Mouse (Mus musculus): ENCODE data around the gene Slc24a1. TPM values are rescaled to one million over a fixed set of nuclear protein-coding genes. Genes with fewer than 3 reads are reported as not detected.

The Slc24a1 gene
- polyA plus RNA-seq, 1 experiment from 2014 or later, result 0.05 TPM

DNA sequence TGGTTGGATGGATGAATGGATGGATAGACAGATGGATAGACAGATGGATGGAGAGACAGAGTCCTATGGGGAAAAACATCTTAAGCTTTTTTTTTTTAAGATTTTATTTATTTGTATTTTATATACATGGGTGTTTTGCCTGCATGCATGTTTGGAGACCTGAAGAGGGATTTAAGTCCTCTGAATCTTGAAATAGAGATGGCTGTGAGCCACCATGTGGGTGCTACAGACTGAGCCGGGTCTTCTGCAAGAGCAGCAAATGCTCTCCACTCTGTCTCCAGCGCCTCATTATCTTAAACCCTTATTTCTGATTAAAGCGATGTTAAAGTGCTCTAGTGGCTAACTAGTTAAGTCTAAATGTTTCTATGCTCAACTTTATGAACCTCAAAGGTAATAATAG, 44.0 kb downstream of the Slc24a1 start:
- H3K36me3 ChIP-seq, result peaks cover 48% of the 10 kb centered on the region
- H3K4me1 ChIP-seq, result 0 out of 2 replicates have a peak, but pooled peaks cover 3% of the 10 kb centered on the region
- no peak overlapping the region for H3K4me2 ChIP-seq
- H3K4me3 ChIP-seq, result no peak overlapping the region
- 73% methylated on average over 3 of the region's 3 CpGs for WGBS
- no peaks in the 10 kb centered on the region for H3K27me3 ChIP-seq (replicated peaks)
- H3K9me3 ChIP-seq, result no peaks in the 10 kb centered on the region
- H3K9ac ChIP-seq, result no peak overlapping the region
- no peak overlapping the region for H3K27ac ChIP-seq (replicated peaks)
- ATAC-seq (ENCODE audit: extremely low read depth, insufficient number of reproducible peaks, low FRiP score, low TSS enrichment), result no peak

DNA sequence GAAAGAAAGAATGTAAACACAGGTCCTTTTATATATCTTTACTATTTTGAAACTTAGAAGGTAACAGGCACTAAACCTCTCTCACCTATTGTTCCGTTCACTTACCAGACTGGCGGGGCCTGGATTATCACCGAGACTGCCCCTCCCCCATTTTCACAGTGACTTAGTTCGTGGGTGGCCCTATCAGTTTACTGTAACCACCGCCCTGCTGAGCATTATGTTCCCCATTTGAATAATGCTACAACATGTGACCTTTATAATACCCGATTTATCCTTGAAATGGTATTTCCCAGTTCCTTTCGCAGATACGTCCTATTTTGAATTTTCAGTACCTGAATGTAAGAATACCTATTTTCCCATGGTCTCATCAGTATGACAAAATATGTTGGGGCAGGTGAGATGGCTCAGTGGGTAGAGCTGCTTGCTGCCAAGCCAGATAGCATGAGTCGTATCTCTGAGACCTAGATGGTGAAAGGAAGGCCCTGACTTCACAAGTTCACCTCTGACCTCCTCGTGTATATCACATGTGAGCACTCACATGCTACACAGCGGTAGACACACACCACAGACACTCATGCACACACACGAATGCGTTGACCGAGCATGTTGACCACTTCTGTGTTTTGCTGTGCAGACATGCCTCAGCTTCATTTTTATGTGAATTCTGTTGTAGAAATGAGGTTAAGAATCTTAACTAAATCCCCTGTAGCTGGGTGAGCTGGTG, 46.3 kb downstream of the Slc24a1 start:
- no peaks in the 10 kb centered on the region for H3K9me3 ChIP-seq
- H3K36me3 ChIP-seq, result peaks cover 32% of the 10 kb centered on the region
- no peak overlapping the region for H3K27ac ChIP-seq (replicated peaks)
- no peak overlapping the region for H3K4me3 ChIP-seq
- no peak for ATAC-seq (ENCODE audit: extremely low read depth, insufficient number of reproducible peaks, low FRiP score, low TSS enrichment)
- H3K4me2 ChIP-seq, result no peak overlapping the region
- 83% methylated on average over 14 of the region's 14 CpGs for WGBS
- H3K4me1 ChIP-seq, result 0 out of 2 replicates have a peak, but pooled peaks cover 3% of the 10 kb centered on the region
- H3K27me3 ChIP-seq (replicated peaks), result no peaks in the 10 kb centered on the region
- no peak overlapping the region for H3K9ac ChIP-seq

- Histone ChIP-seq H3K4me2 (no peak overlapping the region), H3K9ac (no peak overlapping the region), H3K4me1 (0 out of 2 replicates have a peak, but pooled peaks cover 3% of the 10 kb centered on the region), H3K27me3 (replicated peaks) (no peaks in the 10 kb centered on the region), H3K9me3 (no peaks in the 10 kb centered on the region), H3K4me3 (no peak overlapping the region), H3K27ac (replicated peaks) (no peak overlapping the region), H3K36me3 (peaks cover 25% of the 10 kb centered on the region)
- 60% methylated on average over 3 of the region's 3 CpGs for WGBS
- ATAC-seq (ENCODE audit: extremely low read depth, insufficient number of reproducible peaks, low FRiP score, low TSS enrichment), result no peak
Observed at GRCm38 (mm10) chr9:64903386-64903785, 48.0 kb downstream of the Slc24a1 start.

DNA sequence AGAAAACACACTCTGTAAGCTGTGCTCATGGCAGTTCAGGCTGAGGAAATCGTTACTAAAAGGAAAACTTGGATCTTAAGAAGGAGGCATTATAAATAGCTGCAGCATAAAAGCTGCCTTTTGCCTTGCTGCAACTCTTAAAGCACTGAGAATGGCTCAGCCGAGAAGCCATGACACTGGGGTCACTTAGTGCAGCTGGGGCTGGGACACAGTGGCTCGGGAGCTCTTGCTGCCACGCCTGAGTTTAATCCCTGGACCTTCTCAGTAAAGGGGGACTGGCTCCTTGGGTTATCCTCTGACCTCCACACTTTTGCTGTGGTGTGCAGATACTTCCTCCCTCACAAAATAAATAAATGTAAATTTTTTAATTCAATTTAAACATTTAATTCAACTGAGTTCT, 48.5 kb downstream of the Slc24a1 start:
- WGBS, result 37% methylated on average over 4 of the region's 4 CpGs
- peaks cover 30% of the 10 kb centered on the region for H3K36me3 ChIP-seq
- H3K27ac ChIP-seq (replicated peaks), result no peak overlapping the region; the same call in 1 of the 2 replicates
- H3K9ac ChIP-seq, result no peak overlapping the region
- H3K27me3 ChIP-seq (replicated peaks), result no peaks in the 10 kb centered on the region
- ATAC-seq (ENCODE audit: extremely low read depth, insufficient number of reproducible peaks, low FRiP score, low TSS enrichment), result no peak
- no peaks in the 10 kb centered on the region for H3K9me3 ChIP-seq
- 0 out of 2 replicates have a peak, but pooled peaks cover 3% of the 10 kb centered on the region for H3K4me1 ChIP-seq
- H3K4me2 ChIP-seq, result no peak overlapping the region
- H3K4me3 ChIP-seq, result no peak overlapping the region

DNA sequence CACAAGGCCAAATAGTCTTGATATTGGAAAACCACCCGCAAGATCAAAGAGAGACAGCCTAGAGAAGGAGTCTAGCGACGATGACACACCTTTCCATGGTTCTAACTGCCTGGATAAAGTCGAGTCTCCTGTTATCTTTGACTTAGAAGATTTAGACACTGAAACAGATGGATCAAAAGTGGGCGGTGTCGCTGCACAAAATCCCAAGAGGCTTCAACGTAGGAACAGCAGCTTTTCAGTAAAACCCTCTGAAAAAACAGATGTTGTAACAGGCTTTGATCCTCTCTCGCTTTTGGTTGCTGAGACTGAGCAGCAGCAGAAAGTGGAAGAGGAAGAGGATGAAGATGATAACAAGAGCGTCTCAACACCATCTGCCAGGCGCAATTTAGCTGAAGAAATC, 54.8 kb downstream of the Slc24a1 start:
- Histone ChIP-seq H3K27me3 (replicated peaks) (no peaks in the 10 kb centered on the region), H3K9ac (no peak overlapping the region), H3K4me2 (no peak overlapping the region), H3K36me3 (peaks cover 28% of the 10 kb centered on the region), H3K4me3 (no peak overlapping the region), H3K4me1 (no peaks in the 10 kb centered on the region), H3K9me3 (no peaks in the 10 kb centered on the region), H3K27ac (replicated peaks) (no peak overlapping the region)
- no peak for ATAC-seq (ENCODE audit: extremely low read depth, insufficient number of reproducible peaks, low FRiP score, low TSS enrichment)
- WGBS, result 82% methylated on average over 10 of the region's 10 CpGs

DNA sequence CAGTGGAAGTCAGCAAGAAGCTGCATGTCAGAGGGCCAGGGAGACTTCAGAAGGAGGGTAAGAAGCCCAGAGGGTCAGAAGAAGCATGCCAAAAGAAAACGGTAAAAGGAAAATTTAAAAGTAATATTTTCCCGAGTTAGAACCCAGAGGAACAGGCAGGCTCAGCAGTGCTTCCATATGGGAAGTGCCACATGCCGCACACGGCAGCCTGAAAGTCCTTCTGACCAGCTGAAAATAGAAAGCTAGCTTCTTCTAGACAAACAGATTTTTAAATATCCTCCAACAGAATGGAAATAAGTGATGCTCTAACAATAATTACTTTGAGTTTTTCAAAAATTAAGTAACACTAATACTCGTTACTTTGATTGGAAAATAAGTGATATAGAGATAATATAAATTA, 65.4 kb downstream of the Slc24a1 start:
- no peak for ATAC-seq (ENCODE audit: extremely low read depth, insufficient number of reproducible peaks, low FRiP score, low TSS enrichment)
- H3K4me3 ChIP-seq, result no peak overlapping the region
- no peak overlapping the region for H3K27ac ChIP-seq (replicated peaks)
- H3K27me3 ChIP-seq (replicated peaks), result no peaks in the 10 kb centered on the region
- no peaks in the 10 kb centered on the region for H3K9me3 ChIP-seq
- 75% methylated on average over 5 of the region's 5 CpGs for WGBS
- H3K4me2 ChIP-seq, result no peak overlapping the region
- peaks cover 5% of the 10 kb centered on the region for H3K36me3 ChIP-seq
- no peak overlapping the region for H3K9ac ChIP-seq
- H3K4me1 ChIP-seq, result no peaks in the 10 kb centered on the region

Small RNA genes within 50 kb of the gene (microRNA-seq; reads per million reads assigned to microRNA genes)
- gene Gm25640, result not detected

Other genes with a start within 250 kb of the Slc24a1 start
- gene Rab11a, start 213.8 kb downstream of the Slc24a1 start, polyA plus RNA-seq (2015; fragmentation: Nextera tagmentation; extraction: Ambion mirVana), result 335 and 366 TPM in 2 replicates
- 4.8 and 5.9 TPM in 2 replicates for gene Dennd4a, start 140.3 kb downstream of the Slc24a1 start, polyA plus RNA-seq (2015; fragmentation: Nextera tagmentation; extraction: Ambion mirVana)
- gene Ints14, start 9.3 kb upstream of the Slc24a1 start, polyA plus RNA-seq (2015; fragmentation: Nextera tagmentation; extraction: Ambion mirVana), result 40.1 and 40.7 TPM in 2 replicates
- 51.7 and 52.9 TPM in 2 replicates for gene Hacd3, start 70.1 kb upstream of the Slc24a1 start, polyA plus RNA-seq (2015; fragmentation: Nextera tagmentation; extraction: Ambion mirVana)
- 26.1 and 28.0 TPM in 2 replicates for gene Dpp8, start 80.8 kb upstream of the Slc24a1 start, polyA plus RNA-seq (2015; fragmentation: Nextera tagmentation; extraction: Ambion mirVana)
- gene Igdcc4, start 149.9 kb upstream of the Slc24a1 start, polyA plus RNA-seq (2015; fragmentation: Nextera tagmentation; extraction: Ambion mirVana), result 10.4 and 11.0 TPM in 2 replicates
- 0.88 and 0.98 TPM in 2 replicates for gene Igdcc3, start 189.6 kb upstream of the Slc24a1 start, polyA plus RNA-seq (2015; fragmentation: Nextera tagmentation; extraction: Ambion mirVana)
- 4.5 and 5.1 TPM in 2 replicates for gene Parp16, start 243.7 kb upstream of the Slc24a1 start, polyA plus RNA-seq (2015; fragmentation: Nextera tagmentation; extraction: Ambion mirVana)